Mouse (Mus musculus) intestine, embryonic 16.5 days (tissue): Measurements from ENCODE around the gene Trio. TPM values are rescaled to one million over a fixed set of nuclear protein-coding genes. Genes with fewer than 3 reads are reported as not detected.
A peak's percentile ranks its signal among the peaks of the same experiment; 100 is the strongest.

Source experiments
- ATAC-seq: fragments of 200-750 bp; cut with Nextera tagmentation; 2 replicates; pipeline ENCODE4 v1.8.0; 2017; ENCODE audit warnings: moderate TSS enrichment, moderate library complexity
- H3K27ac ChIP-seq: fragments of 300-500 bp; sonication (generic); 2 replicates; pipeline ENCODE4 v1.5.1; 2014; ENCODE audit warnings: mild to moderate bottlenecking, low read length
- H3K27me3 ChIP-seq: fragments of 300-500 bp; sonication (generic); replicated peaks from 2 replicates; pipeline ENCODE4 v1.6.1; 2014; ENCODE audit warnings: low read length, control low read depth, mixed read lengths; ENCODE audit not compliant: control insufficient read depth, insufficient read depth
- H3K36me3 ChIP-seq: fragments of 300-500 bp; sonication (generic); 2 replicates; pipeline ENCODE4 v1.6.1; 2014; ENCODE audit warnings: low read length, control low read depth; ENCODE audit not compliant: control insufficient read depth, insufficient read depth
- H3K4me1 ChIP-seq: fragments of 300-500 bp; sonication (generic); 2 replicates; pipeline ENCODE4 v1.6.1; 2014; ENCODE audit warnings: low read length, control low read depth, mixed read lengths; ENCODE audit not compliant: control insufficient read depth, insufficient read depth
- H3K4me2 ChIP-seq: fragments of 300-500 bp; sonication (generic); 2 replicates; pipeline ENCODE4 v1.6.1; 2014; ENCODE audit warnings: low read depth, low read length, control low read depth
- H3K4me3 ChIP-seq: fragments of 300-500 bp; sonication (generic); 2 replicates; pipeline ENCODE4 v1.5.1; 2014; ENCODE audit warnings: mild to moderate bottlenecking, low read length
- H3K9ac ChIP-seq: fragments of 300-500 bp; sonication (generic); 2 replicates; pipeline ENCODE4 v1.6.1; 2014; ENCODE audit warnings: low read depth, low read length
- H3K9me3 ChIP-seq: fragments of 300-500 bp; sonication (generic); 2 replicates; pipeline ENCODE4 v1.6.1; 2016; ENCODE audit warnings: low read length, control low read depth; ENCODE audit not compliant: control insufficient read depth
- WGBS: fragments of 180-500 bp; shearing (Covaris S2); extraction: QIAGEN DNeasy Blood & Tissue Kit; methylation state at CpG from one replicate; pipeline ENCODE4 v1.1.7; 2014; 5-methylcytosine and 5-hydroxymethylcytosine counted together
- polyA plus RNA-seq: library from polyadenylated mRNA; unstranded; fragments of >200 nt; fragmentation: Nextera tagmentation; extraction: Ambion mirVana; gene quantifications from 2 replicates; pipeline ENCODE4 v1.2.1, GENCODE M21; 2015

The Trio gene
- polyA plus RNA-seq, 1 experiment from 2014 or later = 13.4 TPM

GRCm38 (mm10) chr15:27937861-27938833 is 87.5 kb downstream of the Trio start:
- H3K9ac ChIP-seq = peak overlapping the region; percentile 53; the same call in 1 of the 2 replicates
- H3K4me3 ChIP-seq = peak overlapping the region; percentile 29
- 18% methylated on average over 24 of the region's 24 CpGs for whole genome bisulfite sequencing
- peak overlapping the region; percentile 61 for H3K4me2 ChIP-seq
- no peaks in the 10 kb centered on the region for H3K36me3 ChIP-seq
- H3K9me3 ChIP-seq = no peaks in the 10 kb centered on the region
- no peak overlapping the region; the same call in 1 of the 2 replicates for H3K27ac ChIP-seq
- ATAC-seq = peak; percentile 76
- no peaks in the 10 kb centered on the region for H3K27me3 ChIP-seq
- peaks cover 24% of the 10 kb centered on the region for H3K4me1 ChIP-seq

- Histone ChIP-seq H3K9ac (peak overlapping the region; percentile 53), H3K9me3 (no peaks in the 10 kb centered on the region), H3K4me3 (peak overlapping the region; percentile 29), H3K4me2 (peak overlapping the region; percentile 61), H3K27me3 (no peaks in the 10 kb centered on the region), H3K36me3 (no peaks in the 10 kb centered on the region), H3K27ac (peak overlapping the region; percentile 38), H3K4me1 (peaks cover 23% of the 10 kb centered on the region)
- ATAC-seq = peak; percentile 93
- 19% methylated on average over 20 of the region's 20 CpGs for WGBS
These were observed 88.4 kb downstream of the Trio start for GRCm38 (mm10) chr15:27937003-27937860.

GRCm38 (mm10) chr15:27935772-27936746 is 89.6 kb downstream of the Trio start:
- no peak overlapping the region for H3K4me2 ChIP-seq
- 80% methylated on average over 12 of the region's 12 CpGs for WGBS
- ATAC-seq = no peak
- 0 out of 2 replicates have a peak overlapping the region, but pooled peaks have one; percentile 38 for H3K27ac ChIP-seq
- H3K9me3 ChIP-seq = no peaks in the 10 kb centered on the region
- H3K4me3 ChIP-seq = no peak overlapping the region
- H3K27me3 ChIP-seq = no peaks in the 10 kb centered on the region
- no peaks in the 10 kb centered on the region for H3K36me3 ChIP-seq
- H3K9ac ChIP-seq = no peak overlapping the region
- H3K4me1 ChIP-seq = peaks cover 16% of the 10 kb centered on the region

- ATAC-seq = no peak
- Histone ChIP-seq H3K27me3 (no peaks in the 10 kb centered on the region), H3K9ac (no peak overlapping the region), H3K4me1 (peaks cover 16% of the 10 kb centered on the region), H3K4me2 (no peak overlapping the region), H3K36me3 (no peaks in the 10 kb centered on the region), H3K9me3 (no peaks in the 10 kb centered on the region), H3K4me3 (no peak overlapping the region), H3K27ac (no peak overlapping the region)
- WGBS = 91% methylated on average over 1 of the region's 1 CpGs
These were observed 92.4 kb downstream of the Trio start for GRCm38 (mm10) chr15:27933270-27933669.

GRCm38 (mm10) chr15:27931891-27932290 is 93.8 kb downstream of the Trio start:
- no peaks in the 10 kb centered on the region for H3K27me3 ChIP-seq
- H3K4me1 ChIP-seq = peaks cover 11% of the 10 kb centered on the region; the same call in 1 of the 2 replicates
- no peak overlapping the region for H3K9ac ChIP-seq
- H3K36me3 ChIP-seq = no peaks in the 10 kb centered on the region
- H3K4me2 ChIP-seq = no peak overlapping the region
- H3K27ac ChIP-seq = no peak overlapping the region
- peak; percentile 34; the same call in 1 of the 2 replicates for ATAC-seq
- no peak overlapping the region for H3K4me3 ChIP-seq
- 63% methylated on average over 12 of the region's 12 CpGs for WGBS
- no peaks in the 10 kb centered on the region for H3K9me3 ChIP-seq

GRCm38 (mm10) chr15:27931459-27931858 is 94.2 kb downstream of the Trio start:
- WGBS = 81% methylated on average over 14 of the region's 14 CpGs
- H3K9ac ChIP-seq = no peak overlapping the region
- H3K4me1 ChIP-seq = peaks cover 12% of the 10 kb centered on the region

GRCm38 (mm10) chr15:27927614-27928013 is 98.0 kb downstream of the Trio start:
- ATAC-seq = no peak
- Histone ChIP-seq H3K4me2 (no peak overlapping the region), H3K27ac (no peak overlapping the region), H3K9ac (no peak overlapping the region), H3K9me3 (no peaks in the 10 kb centered on the region), H3K36me3 (no peaks in the 10 kb centered on the region), H3K27me3 (no peaks in the 10 kb centered on the region), H3K4me1 (peaks cover 34% of the 10 kb centered on the region), H3K4me3 (no peak overlapping the region)
- WGBS = 82% methylated on average over 6 of the region's 6 CpGs

More at GRCm38 (mm10) chr15:27931459-27931858, 94.2 kb downstream of the Trio start:
- no peak overlapping the region for H3K4me2 ChIP-seq
- ATAC-seq = peak; percentile 20; the same call in 1 of the 2 replicates
- H3K27ac ChIP-seq = no peak overlapping the region
- no peaks in the 10 kb centered on the region for H3K36me3 ChIP-seq
- no peaks in the 10 kb centered on the region for H3K27me3 ChIP-seq
- no peaks in the 10 kb centered on the region for H3K9me3 ChIP-seq
- no peak overlapping the region for H3K4me3 ChIP-seq

GRCm38 (mm10) chr15:27926941-27927340 is 98.7 kb downstream of the Trio start:
- Histone ChIP-seq H3K36me3 (no peaks in the 10 kb centered on the region), H3K4me1 (peaks cover 37% of the 10 kb centered on the region), H3K4me3 (no peak overlapping the region), H3K27me3 (no peaks in the 10 kb centered on the region), H3K9ac (no peak overlapping the region), H3K9me3 (no peaks in the 10 kb centered on the region), H3K4me2 (0 out of 2 replicates have a peak overlapping the region, but pooled peaks have one; percentile 14), H3K27ac (no peak overlapping the region)
- 45% methylated on average over 18 of the region's 18 CpGs for WGBS
- 0 out of 2 replicates have a peak, but pooled peaks have one; percentile 12 for ATAC-seq
